Mouse (Mus musculus): Measurements from ENCODE around the gene Abtb2. TPM values are rescaled to one million over a fixed set of nuclear protein-coding genes. Genes with fewer than 3 reads are reported as not detected.
"Not testable (repeated sequence)": the region's sequence is repeated elsewhere in the genome, so short reads cannot be mapped to it uniquely, and the experiment has no call there.

Gene Abtb2
- total RNA-seq (2014; fragmentation: Nextera tagmentation) (not detected in 2 replicates), total RNA-seq (2017) (0.05 TPM in 1 of 2 replicates, not detected in the other), polyA plus RNA-seq (2012) (not detected in 2 replicates)

DNA sequence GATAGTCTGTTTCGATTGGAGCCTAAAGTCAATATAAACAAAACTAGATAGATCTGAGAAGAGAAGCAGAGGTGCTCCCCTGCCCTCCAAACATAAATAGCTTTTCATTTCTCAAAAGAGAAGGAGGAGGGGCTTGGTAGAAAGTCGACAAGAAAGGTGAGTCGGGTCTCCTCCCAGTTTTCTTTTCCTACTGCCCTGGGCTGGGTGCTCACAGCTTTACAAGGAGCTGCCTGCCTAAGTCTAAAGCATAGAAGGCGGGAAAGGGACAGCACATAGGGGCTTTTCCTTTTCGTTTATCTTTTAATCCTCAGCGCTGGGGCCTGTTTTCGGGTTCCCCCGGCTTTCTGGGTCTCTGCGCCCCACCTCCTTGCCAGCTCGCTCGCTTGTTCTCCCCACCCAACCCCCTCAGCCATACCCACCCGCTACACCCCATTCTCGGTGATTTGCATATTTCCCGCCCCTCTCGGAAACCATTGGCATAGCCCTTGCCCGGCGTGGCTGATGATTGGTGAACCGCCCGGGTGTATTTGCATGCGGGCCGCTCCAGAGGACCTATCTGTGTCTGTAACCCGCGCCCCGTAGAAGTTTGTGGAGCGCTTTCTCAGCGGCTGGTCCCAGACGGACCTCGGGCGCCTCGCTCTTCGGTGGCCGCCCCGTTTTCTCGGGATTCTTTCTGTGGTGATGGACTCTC, at the start of gene Abtb2:
Abtb2 (plus strand) TSS at position 579 of the 691 bp plus-strand sequence.
- Histone ChIP-seq H3K4me1 (ENCODE audit: insufficient read depth, low read depth, low read length) (peaks cover 6% of the 10 kb centered on the region; the same call in 1 of the 2 replicates), H3K27me3 (ENCODE audit: insufficient read depth, low read length) (peaks cover 36% of the 10 kb centered on the region), H3K36me3 (replicated peaks) (no peaks in the 10 kb centered on the region), H3K9me3 (replicated peaks) (peaks cover 15% of the 10 kb centered on the region), H3K4me3 (ENCODE audit: low read depth, low read length) (peak within 1 kb of the TSS; percentile 38; the same call in 1 of the 2 replicates)
- ATAC-seq (ENCODE audit: extremely low read depth, insufficient number of reproducible peaks, low FRiP score, poor library complexity, severe bottlenecking): peak; percentile 15; the same call in 1 of the 2 replicates
- TF ChIP-seq POLR2AphosphoS5 (IDR thresholded peaks at IDR 0.05; ENCODE audit: insufficient replicate concordance, low read depth, low read length): no peak
- no peak for DNase-seq (ENCODE audit: low spot score)

DNA sequence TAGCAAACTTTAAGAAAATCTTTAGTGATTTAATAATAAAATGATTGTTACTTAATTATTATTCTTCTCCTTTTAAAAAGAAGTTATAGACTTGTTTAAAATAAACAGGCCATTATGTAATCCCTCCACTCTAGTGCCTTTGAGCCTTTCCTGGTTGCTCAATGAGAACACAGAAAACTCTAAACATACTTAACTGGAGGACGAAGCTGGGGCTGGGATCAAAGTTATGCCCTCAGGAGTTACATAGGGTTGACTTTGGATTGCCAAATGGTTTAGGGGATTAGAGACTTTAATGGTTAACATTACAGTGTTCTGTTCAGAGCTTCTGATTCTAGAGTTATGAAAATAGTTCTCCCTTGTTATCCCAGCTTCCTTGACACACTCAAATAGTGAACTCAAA, 49.6 kb upstream of the Abtb2 start:
- DNase-seq (ENCODE audit: low spot score) (no peak), ATAC-seq (ENCODE audit: extremely low read depth, insufficient number of reproducible peaks, low FRiP score, poor library complexity, severe bottlenecking) (no peak)
- H3K27me3 ChIP-seq (ENCODE audit: insufficient read depth, low read length): peaks cover 7% of the 10 kb centered on the region
- no peak overlapping the region for H3K4me3 ChIP-seq (ENCODE audit: low read depth, low read length)
- H3K4me1 ChIP-seq (ENCODE audit: insufficient read depth, low read depth, low read length): no peaks in the 10 kb centered on the region
- H3K36me3 ChIP-seq (replicated peaks): no peaks in the 10 kb centered on the region
- H3K9me3 ChIP-seq (replicated peaks): no peaks in the 10 kb centered on the region
- TF ChIP-seq POLR2AphosphoS5 (IDR thresholded peaks at IDR 0.05; ENCODE audit: insufficient replicate concordance, low read depth, low read length) (no peak), GATA2 (IDR thresholded peaks at IDR 0.05; ENCODE audit: borderline replicate concordance, low read depth, low read length) (no peak), CTCF (IDR thresholded peaks at IDR 0.05; ENCODE audit: low read depth, low read length) (no peak), TAL1 (conservative IDR thresholded peaks at IDR 0.05; ENCODE audit: low read depth, low read length) (no peak), GATA1 (IDR thresholded peaks at IDR 0.05; ENCODE audit: borderline replicate concordance, low read length) (no peak)

DNA sequence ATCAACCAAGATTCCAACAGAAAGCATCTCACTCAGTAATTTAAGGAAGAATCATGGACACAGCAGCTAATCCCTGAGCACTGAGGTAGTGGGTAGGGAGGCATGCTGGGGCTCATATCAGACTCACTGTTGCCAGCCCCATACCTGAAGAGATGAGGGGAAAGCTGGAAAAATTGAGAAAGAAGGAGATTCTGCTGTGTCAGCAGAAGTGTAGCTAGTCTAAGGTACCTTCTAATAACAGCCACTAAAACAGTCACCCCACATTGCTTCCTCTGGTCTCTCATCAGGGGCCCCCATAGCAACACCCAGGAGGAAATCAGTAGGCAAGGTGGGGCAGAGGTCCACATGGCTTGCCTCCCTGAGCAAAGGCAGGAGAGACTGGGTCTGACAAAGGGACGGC, 40.5 kb upstream of the Abtb2 start:
- no peak for TF ChIP-seq POLR2AphosphoS5 (IDR thresholded peaks at IDR 0.05; ENCODE audit: insufficient replicate concordance, low read depth, low read length)
- no peak for TF ChIP-seq GATA2 (IDR thresholded peaks at IDR 0.05; ENCODE audit: borderline replicate concordance, low read depth, low read length)
- no peak for TF ChIP-seq CTCF (IDR thresholded peaks at IDR 0.05; ENCODE audit: low read depth, low read length)
- TF ChIP-seq GATA1 (IDR thresholded peaks at IDR 0.05; ENCODE audit: borderline replicate concordance, low read length): no peak
- no peak for TF ChIP-seq TAL1 (conservative IDR thresholded peaks at IDR 0.05; ENCODE audit: low read depth, low read length)
- no peaks in the 10 kb centered on the region for H3K9me3 ChIP-seq (replicated peaks)
- DNase-seq (ENCODE audit: low spot score) (no peak), ATAC-seq (ENCODE audit: extremely low read depth, insufficient number of reproducible peaks, low FRiP score, poor library complexity, severe bottlenecking) (no peak)
- peaks cover 8% of the 10 kb centered on the region for H3K27me3 ChIP-seq (ENCODE audit: insufficient read depth, low read length)
- no peaks in the 10 kb centered on the region for H3K36me3 ChIP-seq (replicated peaks)
- no peaks in the 10 kb centered on the region for H3K4me1 ChIP-seq (ENCODE audit: insufficient read depth, low read depth, low read length)
- no peak overlapping the region for H3K4me3 ChIP-seq (ENCODE audit: low read depth, low read length)

DNA sequence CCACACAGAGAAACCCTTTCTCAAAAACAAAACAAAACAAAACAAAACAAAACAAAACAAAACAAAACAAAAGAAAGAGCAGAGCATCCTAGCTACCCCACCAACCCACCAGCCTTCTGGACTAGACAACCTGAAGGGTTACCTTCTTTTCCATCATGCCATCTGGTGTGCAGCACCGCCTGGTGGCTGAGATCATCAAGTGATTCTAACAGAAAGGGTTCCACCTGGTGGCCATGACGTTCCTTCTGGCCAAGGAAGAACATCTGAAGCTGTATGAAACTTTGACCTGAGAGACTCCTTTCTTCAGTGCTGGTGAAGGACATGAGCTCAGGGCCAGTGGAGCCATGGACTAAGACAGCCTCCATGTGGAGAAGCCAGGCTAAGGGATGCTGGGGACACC, 19.0 kb upstream of the Abtb2 start:
- no peaks in the 10 kb centered on the region; the same call in 1 of the 2 replicates for H3K4me1 ChIP-seq (ENCODE audit: insufficient read depth, low read depth, low read length)
- DNase-seq (ENCODE audit: low spot score) (peak; percentile 30), ATAC-seq (ENCODE audit: extremely low read depth, insufficient number of reproducible peaks, low FRiP score, poor library complexity, severe bottlenecking) (no peak)
- H3K27me3 ChIP-seq (ENCODE audit: insufficient read depth, low read length): peaks cover 15% of the 10 kb centered on the region
- H3K4me3 ChIP-seq (ENCODE audit: low read depth, low read length): no peak overlapping the region
- no peaks in the 10 kb centered on the region for H3K36me3 ChIP-seq (replicated peaks)
- no peaks in the 10 kb centered on the region for H3K9me3 ChIP-seq (replicated peaks)
- TF ChIP-seq TAL1 (conservative IDR thresholded peaks at IDR 0.05; ENCODE audit: low read depth, low read length) (no peak), POLR2AphosphoS5 (IDR thresholded peaks at IDR 0.05; ENCODE audit: insufficient replicate concordance, low read depth, low read length) (no peak), GATA2 (IDR thresholded peaks at IDR 0.05; ENCODE audit: borderline replicate concordance, low read depth, low read length) (no peak), CTCF (IDR thresholded peaks at IDR 0.05; ENCODE audit: low read depth, low read length) (0 out of 2 replicates have a peak, but pooled peaks have one; percentile 45), GATA1 (IDR thresholded peaks at IDR 0.05; ENCODE audit: borderline replicate concordance, low read length) (no peak)

DNA sequence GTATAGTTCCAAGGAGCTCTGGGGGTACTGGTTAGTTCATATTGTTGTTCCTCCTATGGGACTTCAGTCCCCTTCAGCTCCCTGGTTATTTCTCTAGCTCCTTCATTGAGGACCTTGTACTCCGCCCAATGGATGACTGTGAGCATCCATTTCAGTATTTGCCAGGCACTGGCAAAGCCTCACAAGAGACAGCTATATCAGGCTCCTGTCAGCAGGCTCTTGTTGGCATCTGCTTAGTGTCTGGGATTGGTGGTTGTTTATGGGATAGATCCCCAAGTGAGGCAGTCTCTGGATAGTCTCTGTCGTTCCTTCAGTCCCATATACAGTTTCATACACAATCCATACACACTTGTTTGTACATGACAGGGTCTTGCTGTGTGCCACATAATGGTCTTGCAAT, 15.8 kb upstream of the Abtb2 start:
- not testable (repeated sequence) for H3K4me1 ChIP-seq (ENCODE audit: insufficient read depth, low read depth, low read length); DNase-seq (ENCODE audit: low spot score); H3K36me3 ChIP-seq (replicated peaks); H3K4me3 ChIP-seq (ENCODE audit: low read depth, low read length); ATAC-seq (ENCODE audit: extremely low read depth, insufficient number of reproducible peaks, low FRiP score, poor library complexity, severe bottlenecking); H3K9me3 ChIP-seq (replicated peaks)
- peaks cover 12% of the 10 kb centered on the region for H3K27me3 ChIP-seq (ENCODE audit: insufficient read depth, low read length)

DNA sequence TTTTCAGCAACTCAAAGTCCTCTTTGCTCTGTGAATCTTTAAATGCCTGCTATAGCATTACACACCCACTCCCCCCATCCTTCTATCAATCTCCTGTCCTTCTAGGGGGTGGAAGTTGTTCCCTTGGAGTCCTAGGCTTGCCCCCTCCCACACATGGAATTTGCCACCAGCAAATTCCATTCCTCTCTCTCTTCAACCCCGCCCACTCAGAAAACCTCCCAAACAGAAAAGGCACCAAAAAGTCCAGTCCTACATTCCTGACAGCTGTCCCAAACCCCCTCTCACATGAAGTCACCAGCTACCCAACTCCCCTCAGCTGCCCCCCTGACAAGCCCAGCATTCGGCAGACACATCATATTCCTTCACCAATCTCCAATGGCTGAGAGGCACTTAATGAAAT, 12.1 kb upstream of the Abtb2 start:
- 0 out of 2 replicates have a peak, but pooled peaks cover 2% of the 10 kb centered on the region for H3K4me1 ChIP-seq (ENCODE audit: insufficient read depth, low read depth, low read length)
- TF ChIP-seq GATA1 (IDR thresholded peaks at IDR 0.05; ENCODE audit: borderline replicate concordance, low read length) (no peak), POLR2AphosphoS5 (IDR thresholded peaks at IDR 0.05; ENCODE audit: insufficient replicate concordance, low read depth, low read length) (no peak), CTCF (IDR thresholded peaks at IDR 0.05; ENCODE audit: low read depth, low read length) (no peak), GATA2 (IDR thresholded peaks at IDR 0.05; ENCODE audit: borderline replicate concordance, low read depth, low read length) (no peak), TAL1 (conservative IDR thresholded peaks at IDR 0.05; ENCODE audit: low read depth, low read length) (no peak)
- ATAC-seq (ENCODE audit: extremely low read depth, insufficient number of reproducible peaks, low FRiP score, poor library complexity, severe bottlenecking) (no peak), DNase-seq (ENCODE audit: low spot score) (no peak)
- no peaks in the 10 kb centered on the region for H3K36me3 ChIP-seq (replicated peaks)
- no peaks in the 10 kb centered on the region for H3K9me3 ChIP-seq (replicated peaks)
- H3K27me3 ChIP-seq (ENCODE audit: insufficient read depth, low read length): peaks cover 24% of the 10 kb centered on the region
- H3K4me3 ChIP-seq (ENCODE audit: low read depth, low read length): no peak overlapping the region
